Mouse (Mus musculus) heart, embryonic 14.5 days (tissue): ENCODE measurements around the gene Mettl27. TPM values are rescaled to one million over a fixed set of nuclear protein-coding genes. Genes with fewer than 3 reads are reported as not detected.

Experiments
- ATAC-seq: fragments of 200-750 bp; cut with Nextera tagmentation; 2 replicates; pipeline ENCODE4 v1.8.0; 2017; ENCODE audit warnings: low read depth, moderate TSS enrichment; ENCODE audit not compliant: insufficient number of reproducible peaks, insufficient read depth, low FRiP score
- H3K27ac ChIP-seq, 2 experiments: fragments of 200-500 bp in 1 of 2; fragments of 300-500 bp in 1 of 2; sonication (generic) in 1 of 2; replicated peaks in 1 of 2; 2 replicates each; pipeline ENCODE4 v1.5.1; 2012 to 2014; ENCODE audit warnings: low read depth in 2 of 2, low read length in 2 of 2, control low read depth in 1 of 2, mild to moderate bottlenecking in 1 of 2, mixed read lengths in 1 of 2; ENCODE audit not compliant: control insufficient read depth in 1 of 2, insufficient read depth in 1 of 2
- H3K27me3 ChIP-seq: fragments of 300-500 bp; sonication (generic); 2 replicates; pipeline ENCODE4 v1.6.1; 2014; ENCODE audit warnings: mild to moderate bottlenecking, low read length, control low read depth; ENCODE audit not compliant: control insufficient read depth, insufficient read depth
- H3K36me3 ChIP-seq: fragments of 300-500 bp; sonication (generic); 2 replicates; pipeline ENCODE4 v1.6.1; 2014; ENCODE audit warnings: mild to moderate bottlenecking, control low read depth, low read length, mixed read lengths; ENCODE audit not compliant: control insufficient read depth, insufficient read depth
- H3K4me1 ChIP-seq, 2 experiments: fragments of 200-500 bp in 1 of 2; fragments of 300-500 bp in 1 of 2; sonication (generic) in 1 of 2; 2 replicates each; pipeline ENCODE4 v1.6.1; 2012 to 2014; ENCODE audit warnings: low read length in 2 of 2, control low read depth in 1 of 2, mixed read lengths in 1 of 2; ENCODE audit not compliant: control insufficient read depth in 2 of 2, insufficient read depth in 2 of 2
- H3K4me2 ChIP-seq: fragments of 300-500 bp; sonication (generic); 2 replicates; pipeline ENCODE4 v1.6.1; 2014; ENCODE audit warnings: mild to moderate bottlenecking, low read length
- H3K4me3 ChIP-seq, 2 experiments: fragments of 200-500 bp in 1 of 2; fragments of 300-500 bp in 1 of 2; sonication (generic) in 1 of 2; 2 replicates each; pipeline ENCODE4 v1.5.1; 2012 to 2014; ENCODE audit warnings: low read length in 2 of 2, mild to moderate bottlenecking in 2 of 2, control low read depth in 1 of 2, low read depth in 1 of 2, moderate library complexity in 1 of 2; ENCODE audit not compliant: control insufficient read depth in 1 of 2, insufficient read depth in 1 of 2
- H3K9ac ChIP-seq: fragments of 300-500 bp; sonication (generic); 2 replicates; pipeline ENCODE4 v1.6.1; 2014; ENCODE audit warnings: mild to moderate bottlenecking, low read length
- H3K9me3 ChIP-seq: fragments of 300-500 bp; sonication (generic); 2 replicates; pipeline ENCODE4 v1.6.1; 2016; ENCODE audit warnings: low read length, control low read depth; ENCODE audit not compliant: control insufficient read depth
- WGBS: fragments of 180-500 bp; shearing (Covaris S2); extraction: QIAGEN DNeasy Blood & Tissue Kit; methylation state at CpG from one replicate; pipeline ENCODE4 v1.1.7; 2014; 5-methylcytosine and 5-hydroxymethylcytosine counted together
- polyA plus RNA-seq: library from polyadenylated mRNA; unstranded; fragments of >200 nt; fragmentation: Nextera tagmentation; extraction: Ambion mirVana; gene quantifications from 2 replicates; pipeline ENCODE4 v1.2.1, GENCODE M21; 2014

Mettl27 gene
- polyA plus RNA-seq, 1 experiment from 2014 or later: 11.1 TPM

DNA sequence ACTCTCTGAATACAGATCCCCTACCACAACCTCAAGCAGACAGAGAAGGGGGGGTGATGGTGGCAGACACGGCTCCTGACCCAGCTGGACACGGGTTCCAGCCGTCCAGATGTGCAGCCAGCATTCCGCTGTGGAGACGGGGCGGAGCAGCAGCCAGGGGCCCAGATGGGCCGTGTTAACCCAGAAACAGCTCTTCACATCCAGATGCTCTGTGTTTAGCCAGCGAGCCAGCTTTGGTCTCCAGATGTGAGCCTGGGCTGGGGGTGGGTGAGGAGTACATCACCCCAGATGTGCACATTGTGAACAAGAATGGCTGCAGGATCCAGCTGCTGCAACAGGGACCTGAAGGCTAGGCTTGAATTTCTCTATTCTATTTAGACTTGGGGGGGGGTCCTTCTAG is 36.9 kb upstream of the Mettl27 start:
- H3K27me3 ChIP-seq: no peaks in the 10 kb centered on the region
- no peak overlapping the region for H3K9ac ChIP-seq
- peaks cover 0 to 3% of the 10 kb centered on the region in 2 experiments; a peak in 1 of 4 replicates for H3K4me1 ChIP-seq
- 0 out of 2 replicates have a peak, but pooled peaks cover 3% of the 10 kb centered on the region for H3K9me3 ChIP-seq
- no peak for ATAC-seq
- WGBS: 75% methylated on average over 8 of the region's 8 CpGs
- no peak overlapping the region for H3K4me3 ChIP-seq
- no peaks in the 10 kb centered on the region for H3K36me3 ChIP-seq
- H3K4me2 ChIP-seq: no peak overlapping the region
- H3K27ac ChIP-seq: no peak overlapping the region

DNA sequence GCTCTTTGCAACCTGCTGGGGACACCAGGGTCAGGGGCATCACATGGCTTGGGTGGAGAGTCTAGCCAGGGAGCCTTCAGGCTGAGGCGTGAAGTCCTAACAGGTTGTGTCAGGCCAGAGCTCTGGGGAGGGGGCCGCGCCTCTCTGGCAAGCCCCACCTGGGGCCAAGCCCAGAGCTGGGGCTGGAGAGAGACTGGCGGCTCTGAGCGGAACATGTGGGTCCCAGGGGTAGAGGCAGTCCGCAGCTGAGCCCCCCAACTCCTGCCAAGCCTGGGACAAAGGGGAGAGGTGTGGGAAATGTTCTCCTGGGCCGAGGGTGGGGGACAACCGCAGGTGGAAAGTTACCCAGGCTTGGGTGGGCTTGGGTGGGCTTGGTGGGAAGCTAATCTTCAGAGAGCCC is 35.2 kb upstream of the Mettl27 start:
- Histone ChIP-seq H3K27me3 (no peaks in the 10 kb centered on the region), H3K4me2 (no peak overlapping the region), H3K9me3 (0 out of 2 replicates have a peak, but pooled peaks cover 3% of the 10 kb centered on the region), H3K4me3 (no peak overlapping the region), H3K9ac (no peak overlapping the region), H3K36me3 (no peaks in the 10 kb centered on the region), H3K27ac (no peak overlapping the region), H3K4me1 (no peaks in the 10 kb centered on the region)
- 83% methylated on average over 8 of the region's 8 CpGs for WGBS
- ATAC-seq: no peak

DNA sequence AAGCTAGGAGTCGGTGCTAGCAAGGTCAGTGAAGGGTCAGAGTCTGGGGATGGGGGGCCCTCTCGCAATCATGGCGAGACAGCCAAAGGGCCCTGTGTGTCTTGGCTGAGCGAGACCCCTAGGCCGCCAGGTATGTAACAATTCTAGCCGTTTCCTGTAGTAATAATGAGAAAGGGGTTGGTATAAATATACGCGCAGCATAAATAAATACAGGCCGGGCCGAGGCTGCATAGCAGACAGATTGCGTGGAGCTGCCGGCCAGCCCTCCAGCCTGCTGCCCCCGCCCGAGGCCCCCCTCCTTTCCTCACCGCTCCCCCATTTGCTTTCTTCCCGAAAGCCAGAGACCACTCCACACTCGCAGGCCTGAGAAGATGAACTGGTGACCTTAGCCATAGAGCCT is 34.6 kb upstream of the Mettl27 start:
- H3K27ac ChIP-seq: no peak overlapping the region
- H3K4me1 ChIP-seq: no peaks in the 10 kb centered on the region
- no peaks in the 10 kb centered on the region for H3K27me3 ChIP-seq
- no peaks in the 10 kb centered on the region for H3K36me3 ChIP-seq
- H3K4me2 ChIP-seq: no peak overlapping the region
- no peak overlapping the region for H3K4me3 ChIP-seq
- 69% methylated on average over 17 of the region's 17 CpGs for WGBS
- no peak overlapping the region for H3K9ac ChIP-seq
- no peak for ATAC-seq
- 0 out of 2 replicates have a peak, but pooled peaks cover 2% of the 10 kb centered on the region for H3K9me3 ChIP-seq

DNA sequence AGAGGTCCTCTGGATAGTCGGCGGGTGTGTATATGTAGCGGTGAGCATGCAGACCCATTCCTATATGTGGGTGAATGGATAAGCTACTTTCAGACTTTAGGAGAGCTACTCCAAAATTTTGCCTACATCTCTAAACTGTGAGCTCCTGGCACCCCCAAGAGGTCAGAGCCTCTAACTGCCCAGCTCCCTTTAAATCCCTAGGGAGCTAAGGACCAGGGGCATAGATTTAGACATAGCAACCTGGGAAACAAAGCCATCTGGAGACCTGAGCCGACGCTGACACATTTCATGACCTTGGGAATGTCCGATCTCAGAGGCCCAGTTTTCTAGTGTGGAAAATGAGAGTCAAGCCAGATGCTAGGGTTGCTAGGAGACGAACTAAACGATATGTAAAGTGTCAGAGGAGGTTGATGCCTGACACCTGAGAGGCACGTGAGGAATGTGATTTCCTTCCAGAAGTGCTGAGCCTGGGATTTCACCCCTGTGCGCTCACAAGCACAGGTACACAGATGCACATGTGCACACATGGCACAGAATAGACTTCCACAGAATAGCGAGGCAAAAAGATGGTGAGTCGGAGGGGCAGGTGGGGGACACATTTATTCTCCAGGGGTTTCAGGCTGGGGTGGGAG is 31.0 kb upstream of the Mettl27 start:
- WGBS: 31% methylated on average over 12 of the region's 12 CpGs
- no peak for ATAC-seq
- Histone ChIP-seq H3K27me3 (no peaks in the 10 kb centered on the region), H3K36me3 (no peaks in the 10 kb centered on the region), H3K4me3 (no peak overlapping the region), H3K4me2 (no peak overlapping the region), H3K4me1 (no peaks in the 10 kb centered on the region), H3K27ac (no peak overlapping the region), H3K9me3 (no peaks in the 10 kb centered on the region), H3K9ac (no peak overlapping the region)

DNA sequence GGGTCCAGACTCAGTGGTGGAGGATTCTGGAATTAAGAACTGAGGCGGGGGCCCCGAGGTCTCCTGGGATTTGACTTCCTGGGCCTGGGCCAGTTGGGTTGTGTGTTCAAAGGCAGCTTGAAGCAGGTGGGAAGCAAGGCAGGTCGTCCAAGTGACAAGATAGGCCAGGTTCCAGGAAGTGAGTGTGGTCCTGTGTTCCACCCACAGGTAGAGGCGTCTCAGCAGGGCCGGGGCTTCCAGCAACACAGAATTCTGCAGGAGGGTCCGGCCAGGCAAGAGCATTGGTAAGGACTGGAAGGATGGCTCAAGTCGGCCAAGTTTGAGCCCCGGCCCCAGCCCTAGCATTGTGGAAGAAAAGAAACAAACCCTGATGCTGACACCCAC is 30.5 kb upstream of the Mettl27 start:
- Histone ChIP-seq H3K4me2 (no peak overlapping the region), H3K27ac (no peak overlapping the region), H3K9me3 (no peaks in the 10 kb centered on the region), H3K27me3 (no peaks in the 10 kb centered on the region), H3K4me3 (no peak overlapping the region), H3K36me3 (no peaks in the 10 kb centered on the region), H3K9ac (no peak overlapping the region), H3K4me1 (no peaks in the 10 kb centered on the region)
- 65% methylated on average over 8 of the region's 8 CpGs for WGBS
- ATAC-seq: no peak

DNA sequence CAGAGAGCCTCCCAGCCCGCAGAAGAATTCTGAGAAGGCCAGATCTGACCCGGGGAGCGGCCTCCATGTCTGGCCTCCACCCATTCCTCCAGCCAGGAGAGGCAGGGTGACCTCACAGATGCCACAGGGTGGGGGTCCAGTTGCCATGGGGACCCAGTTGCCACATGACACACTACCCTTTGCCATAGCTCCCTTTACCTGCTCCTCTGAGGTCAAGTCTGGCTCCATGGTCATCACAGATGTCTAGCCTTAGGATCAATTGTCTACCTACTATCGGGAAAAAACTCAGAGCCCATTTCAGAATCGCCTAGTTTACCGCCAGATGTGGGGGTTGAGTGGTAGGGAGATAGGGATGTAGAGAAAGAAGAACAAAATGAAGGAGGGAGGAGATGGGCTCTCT is 25.5 kb upstream of the Mettl27 start, which contains the start of gene Tmem270:
Gene Tmem270 (minus strand): TSS at position 101 of the 400 bp plus-strand sequence.
- Histone ChIP-seq H3K4me1 (0 out of 4 replicates have a peak, but pooled peaks cover 0 to 3% of the 10 kb centered on the region in 2 experiments), H3K27ac (no peak within 1 kb of the TSS), H3K27me3 (no peaks in the 10 kb centered on the region), H3K9ac (no peak within 1 kb of the TSS), H3K36me3 (no peaks in the 10 kb centered on the region), H3K9me3 (no peaks in the 10 kb centered on the region), H3K4me3 (no peak within 1 kb of the TSS), H3K4me2 (no peak within 1 kb of the TSS)
- 74% methylated on average over 6 of the region's 6 CpGs for WGBS
- peak; percentile 27; the same call in 1 of the 2 replicates for ATAC-seq

DNA sequence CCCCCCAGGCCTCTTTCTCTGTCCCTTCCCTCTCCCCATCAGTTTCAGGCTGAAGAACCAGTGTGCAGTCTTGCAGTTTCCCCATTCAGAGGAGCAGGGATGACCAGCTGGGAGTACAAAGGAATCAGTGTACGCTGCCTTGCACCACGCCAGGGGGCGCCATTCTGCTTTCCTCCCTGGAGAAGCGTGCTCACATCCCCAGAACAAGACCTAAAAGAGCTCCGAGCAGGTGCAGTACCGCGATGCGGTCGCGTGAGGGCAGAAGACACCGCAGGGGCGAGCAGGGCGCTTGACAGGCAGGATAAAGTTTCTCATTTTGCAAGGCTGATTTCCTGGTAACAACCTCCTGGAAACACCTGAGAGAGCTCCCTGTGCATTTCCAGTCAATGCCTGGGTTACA is 25.0 kb upstream of the Mettl27 start:
- under 1% methylated on average over 13 of the region's 13 CpGs for WGBS
- Histone ChIP-seq H3K9ac (no peak overlapping the region), H3K36me3 (no peaks in the 10 kb centered on the region), H3K4me3 (no peak overlapping the region), H3K4me2 (no peak overlapping the region), H3K27ac (no peak overlapping the region), H3K4me1 (0 out of 4 replicates have a peak, but pooled peaks cover 0 to 3% of the 10 kb centered on the region in 2 experiments), H3K9me3 (no peaks in the 10 kb centered on the region), H3K27me3 (no peaks in the 10 kb centered on the region)
- peak; percentile 36 for ATAC-seq

DNA sequence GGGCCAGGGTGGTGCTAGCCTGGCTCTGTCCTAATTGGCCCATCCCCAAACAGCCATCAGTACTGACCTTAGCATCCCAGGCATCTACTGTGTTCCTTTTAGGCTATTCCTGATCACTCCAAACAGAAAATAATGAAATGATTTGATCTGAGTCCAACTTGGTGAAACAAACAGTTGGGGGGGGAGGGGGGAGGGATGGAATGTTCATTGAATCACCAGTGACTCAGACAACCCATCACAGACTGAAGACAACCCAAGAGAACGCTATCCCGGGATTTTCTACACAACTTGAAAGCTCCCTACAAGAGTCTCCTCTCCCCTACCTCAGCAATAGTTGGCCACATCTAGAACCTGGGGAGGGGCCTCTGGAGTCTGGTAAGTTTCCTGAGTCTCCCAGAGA is 20.3 kb upstream of the Mettl27 start:
- no peak overlapping the region for H3K27ac ChIP-seq
- no peak overlapping the region for H3K4me2 ChIP-seq
- no peak overlapping the region for H3K4me3 ChIP-seq
- no peaks in the 10 kb centered on the region for H3K9me3 ChIP-seq
- no peaks in the 10 kb centered on the region for H3K27me3 ChIP-seq
- no peak for ATAC-seq
- H3K36me3 ChIP-seq: no peaks in the 10 kb centered on the region
- no peak overlapping the region for H3K9ac ChIP-seq
- H3K4me1 ChIP-seq: 0 out of 4 replicates have a peak, but pooled peaks cover 0 to 3% of the 10 kb centered on the region in 2 experiments
- WGBS: 77% methylated on average over 2 of the region's 2 CpGs
